Mouse (Mus musculus): ENCODE measurements around the gene Btg2.

GRCm38 (mm10) chr1:134097956-134098725 lies 19.2 kb upstream of the Btg2 start:
- no peak for TF ChIP-seq GATA1 (IDR thresholded peaks at IDR 0.05; ENCODE audit: borderline replicate concordance, low read length)
- TF ChIP-seq FLI1 (IDR thresholded peaks at IDR 0.05; ENCODE audit: low read length): no peak
